Mouse (Mus musculus): Measurements from ENCODE around the gene Tex19.1. TPM values are rescaled to one million over a fixed set of nuclear protein-coding genes. Genes with fewer than 3 reads are reported as not detected.
A peak's percentile ranks its signal among the peaks of the same experiment; 100 is the strongest.

The Tex19.1 gene
- polyA plus RNA-seq, 1 experiment from 2014 or later, result not detected

DNA sequence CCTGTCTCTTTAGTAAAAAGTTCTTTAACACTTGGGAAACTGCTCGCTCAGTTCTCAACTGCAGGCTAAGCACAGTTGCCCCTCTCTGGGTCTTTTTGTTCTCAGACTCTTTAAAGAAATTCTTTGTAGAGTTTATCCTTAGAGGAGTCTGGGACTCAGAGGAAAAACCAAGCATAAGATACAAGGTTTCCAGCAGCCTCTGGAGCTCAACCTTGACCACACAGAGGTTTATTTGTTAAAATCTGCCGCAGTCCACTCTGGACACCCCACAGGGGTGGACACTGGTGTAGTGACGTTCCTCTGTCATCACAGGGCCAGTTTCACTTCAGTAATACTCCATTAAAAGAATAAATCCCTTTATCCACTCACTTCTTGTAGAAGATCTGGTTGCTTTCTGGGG lies 27.4 kb upstream of the Tex19.1 start, which contains the start of gene Tex19.2:
Gene Tex19.2 (minus strand): TSS at position 101 of the 400 bp plus-strand sequence.
- Histone ChIP-seq H3K36me3 (no peaks in the 10 kb centered on the region), H3K4me1 (replicated peaks) (peaks cover 13% of the 10 kb centered on the region), H3K27ac (no peak within 1 kb of the TSS), H3K4me2 (no peak within 1 kb of the TSS), H3K9ac (no peak within 1 kb of the TSS), H3K27me3 (peaks cover 3% of the 10 kb centered on the region), H3K9me3 (replicated peaks) (no peaks in the 10 kb centered on the region), H3K4me3 (no peak within 1 kb of the TSS)
- 82% methylated on average over 3 of the region's 3 CpGs for WGBS
- no peak for ATAC-seq (replicated peaks; ENCODE audit: insufficient number of reproducible peaks, insufficient read depth, low FRiP score, low read depth)

DNA sequence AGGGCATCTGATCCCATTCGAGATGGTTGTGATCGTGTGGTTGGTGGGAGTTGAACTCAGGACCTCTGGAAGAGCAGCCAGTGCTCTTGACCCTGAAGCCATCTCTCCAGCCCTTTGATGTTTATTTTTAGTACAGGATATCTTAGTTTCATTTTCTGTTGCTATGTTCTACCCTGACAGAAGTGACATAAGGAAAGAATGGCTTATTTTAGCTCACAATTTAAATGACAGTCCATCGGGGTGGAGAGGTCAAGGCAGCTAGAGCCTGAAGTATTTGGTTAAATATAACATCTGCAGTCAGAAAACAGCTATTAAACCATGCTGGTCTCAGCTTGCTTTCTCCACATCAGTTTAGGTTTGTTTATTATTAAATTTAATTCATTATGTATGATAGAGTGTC lies 24.8 kb upstream of the Tex19.1 start:
- H3K9me3 ChIP-seq (replicated peaks), result no peaks in the 10 kb centered on the region
- H3K4me3 ChIP-seq, result no peak overlapping the region
- H3K4me1 ChIP-seq (replicated peaks), result peaks cover 13% of the 10 kb centered on the region
- H3K27ac ChIP-seq, result peak overlapping the region; percentile 37
- ATAC-seq (replicated peaks; ENCODE audit: insufficient number of reproducible peaks, insufficient read depth, low FRiP score, low read depth), result no peak
- H3K4me2 ChIP-seq, result no peak overlapping the region
- H3K9ac ChIP-seq, result no peak overlapping the region
- no peaks in the 10 kb centered on the region for H3K36me3 ChIP-seq
- peaks cover 3% of the 10 kb centered on the region; the same call in 1 of the 2 replicates for H3K27me3 ChIP-seq
- 42% methylated on average over 3 of the region's 3 CpGs for WGBS

DNA sequence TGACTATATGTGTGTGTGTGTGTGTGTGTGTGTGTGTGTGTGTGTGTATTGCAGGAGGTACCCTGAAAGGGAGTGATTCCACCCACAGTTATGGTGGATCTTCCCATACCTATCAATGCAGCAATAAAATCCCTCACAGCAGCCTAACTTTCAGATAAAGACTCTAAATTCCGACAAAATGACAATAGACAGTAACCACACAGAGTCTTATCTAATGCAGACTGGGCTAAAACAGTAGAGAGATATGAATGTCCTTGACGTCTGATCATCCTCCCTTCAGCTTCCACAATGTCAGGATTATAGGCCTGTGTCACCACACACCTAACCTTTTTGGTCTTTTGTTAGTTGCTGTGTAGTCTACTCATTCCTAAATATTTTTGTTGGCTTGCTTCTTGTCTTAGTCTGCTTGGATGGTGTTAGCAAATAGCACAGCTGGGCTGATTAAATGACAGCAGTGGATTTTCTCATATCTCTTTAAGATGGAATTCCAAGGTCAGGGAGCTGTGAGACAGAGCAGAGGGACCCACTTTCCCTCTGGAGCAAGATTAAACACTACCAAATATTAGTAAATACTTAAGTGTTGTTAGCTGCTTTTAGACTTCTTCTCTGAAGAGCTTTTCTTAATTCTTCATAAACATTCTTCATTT lies 23.8 kb upstream of the Tex19.1 start:
- WGBS, result 13% methylated on average over 2 of the region's 2 CpGs
- Histone ChIP-seq H3K27me3 (0 out of 2 replicates have a peak, but pooled peaks cover 3% of the 10 kb centered on the region), H3K9me3 (replicated peaks) (no peaks in the 10 kb centered on the region), H3K27ac (peak overlapping the region; percentile 37), H3K4me2 (no peak overlapping the region), H3K9ac (no peak overlapping the region), H3K36me3 (no peaks in the 10 kb centered on the region), H3K4me3 (no peak overlapping the region), H3K4me1 (replicated peaks) (peaks cover 13% of the 10 kb centered on the region)
- ATAC-seq (replicated peaks; ENCODE audit: insufficient number of reproducible peaks, insufficient read depth, low FRiP score, low read depth), result no peak

DNA sequence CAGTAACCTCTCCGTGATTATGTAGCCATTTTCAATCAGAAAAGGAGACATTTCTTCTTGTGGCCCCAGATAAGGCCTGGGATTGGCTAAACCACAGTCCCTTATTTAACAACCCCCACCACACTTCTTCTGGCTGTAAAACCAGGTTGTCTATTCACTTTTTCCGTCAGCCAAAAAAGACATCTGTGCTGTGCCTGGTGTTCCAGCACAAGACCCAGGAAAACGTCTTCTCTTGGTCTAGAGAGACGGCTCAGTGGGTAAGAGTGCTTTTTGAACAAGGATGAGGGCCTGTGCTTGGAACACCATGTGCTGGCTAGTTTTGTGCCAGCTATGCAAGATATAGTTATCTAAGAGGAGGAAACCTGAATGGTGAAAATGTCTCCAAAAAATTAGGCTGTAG lies 22.5 kb upstream of the Tex19.1 start:
- H3K4me1 ChIP-seq (replicated peaks), result peaks cover 13% of the 10 kb centered on the region
- H3K4me2 ChIP-seq, result no peak overlapping the region
- no peaks in the 10 kb centered on the region for H3K36me3 ChIP-seq
- 84% methylated on average over 4 of the region's 4 CpGs for WGBS
- no peaks in the 10 kb centered on the region for H3K27me3 ChIP-seq
- no peak overlapping the region for H3K4me3 ChIP-seq
- H3K9ac ChIP-seq, result no peak overlapping the region
- no peaks in the 10 kb centered on the region for H3K9me3 ChIP-seq (replicated peaks)
- no peak overlapping the region for H3K27ac ChIP-seq
- no peak for ATAC-seq (replicated peaks; ENCODE audit: insufficient number of reproducible peaks, insufficient read depth, low FRiP score, low read depth)

DNA sequence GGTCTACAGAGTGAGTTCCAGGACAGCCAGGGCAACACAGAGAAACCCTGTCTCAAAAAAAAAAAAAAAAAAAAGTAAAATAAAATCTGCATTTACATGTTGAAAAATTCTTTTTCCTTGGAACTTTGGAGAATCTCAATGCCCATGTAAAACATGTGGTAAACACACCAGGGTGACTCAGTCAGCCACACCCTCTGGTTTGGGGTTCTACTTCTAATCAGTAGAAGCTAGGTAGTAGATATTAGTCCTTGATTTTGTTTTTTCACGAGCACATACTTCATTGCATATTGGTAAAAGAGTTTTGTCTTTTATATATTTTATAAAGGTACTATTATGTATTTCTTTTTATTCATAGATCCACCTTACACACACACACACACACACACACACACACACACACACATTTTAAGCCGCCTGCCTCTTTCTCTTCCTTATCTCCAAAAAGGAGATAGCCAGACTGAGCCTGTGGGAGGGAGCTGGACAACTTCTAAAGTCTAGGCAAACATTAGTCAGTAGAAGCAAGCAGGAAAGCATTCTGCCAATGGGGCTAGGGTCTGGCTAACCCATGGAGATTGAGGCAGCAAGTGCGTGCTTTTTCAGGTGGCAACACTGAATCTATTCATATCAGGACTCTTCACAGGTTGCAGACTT lies 20.3 kb upstream of the Tex19.1 start:
- no peaks in the 10 kb centered on the region for H3K36me3 ChIP-seq
- H3K9ac ChIP-seq, result no peak overlapping the region
- H3K4me3 ChIP-seq, result no peak overlapping the region
- no peaks in the 10 kb centered on the region for H3K27me3 ChIP-seq
- H3K4me2 ChIP-seq, result no peak overlapping the region
- ATAC-seq (replicated peaks; ENCODE audit: insufficient number of reproducible peaks, insufficient read depth, low FRiP score, low read depth), result no peak
- 48% methylated on average over 3 of the region's 3 CpGs for WGBS
- H3K27ac ChIP-seq, result no peak overlapping the region
- H3K4me1 ChIP-seq (replicated peaks), result peaks cover 13% of the 10 kb centered on the region
- H3K9me3 ChIP-seq (replicated peaks), result no peaks in the 10 kb centered on the region

DNA sequence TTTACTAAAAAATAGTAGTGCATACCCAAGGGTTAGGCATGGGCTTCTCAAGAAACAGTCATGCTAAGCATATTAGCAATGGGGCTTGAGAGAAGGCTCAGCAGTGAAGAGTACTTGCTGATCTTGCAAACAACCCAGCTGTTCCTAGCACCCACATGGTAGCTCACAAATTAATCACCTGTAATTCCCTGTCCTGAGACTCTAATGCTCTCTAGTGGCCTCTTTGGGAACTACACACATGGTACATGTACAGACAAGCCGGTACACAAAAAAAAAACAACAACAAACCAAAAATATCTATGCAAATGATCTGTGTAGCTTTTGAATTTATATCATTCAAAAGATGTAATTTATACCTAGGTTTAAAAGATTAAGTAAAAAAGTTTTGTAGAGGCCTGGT lies 19.5 kb upstream of the Tex19.1 start:
- Histone ChIP-seq H3K4me1 (replicated peaks) (peaks cover 11% of the 10 kb centered on the region), H3K4me2 (no peak overlapping the region), H3K27ac (no peak overlapping the region), H3K36me3 (no peaks in the 10 kb centered on the region), H3K9ac (no peak overlapping the region), H3K9me3 (replicated peaks) (no peaks in the 10 kb centered on the region), H3K27me3 (no peaks in the 10 kb centered on the region), H3K4me3 (no peak overlapping the region)
- ATAC-seq (replicated peaks; ENCODE audit: insufficient number of reproducible peaks, insufficient read depth, low FRiP score, low read depth), result no peak
- WGBS, result 81% methylated on average over 1 of the region's 1 CpGs

DNA sequence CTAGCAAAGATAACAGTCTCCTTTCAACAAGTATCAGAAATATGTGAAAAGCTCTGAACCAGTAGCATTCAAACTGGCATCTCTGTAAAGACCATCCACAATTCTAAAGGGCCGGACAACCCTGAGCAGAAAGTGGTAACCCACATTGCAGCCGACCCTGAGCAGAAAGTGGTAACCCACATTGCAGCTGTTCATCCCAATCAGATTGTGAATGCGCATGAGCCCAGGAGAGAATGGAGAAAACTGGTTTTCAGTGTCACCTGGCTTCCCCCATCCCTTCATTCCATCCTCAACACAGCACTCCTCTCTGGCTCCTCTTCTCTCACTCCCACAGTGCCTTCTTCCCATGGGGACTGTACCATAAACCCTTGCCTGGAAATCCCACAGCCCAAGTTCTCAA lies 18.5 kb upstream of the Tex19.1 start:
- WGBS, result 88% methylated on average over 3 of the region's 3 CpGs

DNA sequence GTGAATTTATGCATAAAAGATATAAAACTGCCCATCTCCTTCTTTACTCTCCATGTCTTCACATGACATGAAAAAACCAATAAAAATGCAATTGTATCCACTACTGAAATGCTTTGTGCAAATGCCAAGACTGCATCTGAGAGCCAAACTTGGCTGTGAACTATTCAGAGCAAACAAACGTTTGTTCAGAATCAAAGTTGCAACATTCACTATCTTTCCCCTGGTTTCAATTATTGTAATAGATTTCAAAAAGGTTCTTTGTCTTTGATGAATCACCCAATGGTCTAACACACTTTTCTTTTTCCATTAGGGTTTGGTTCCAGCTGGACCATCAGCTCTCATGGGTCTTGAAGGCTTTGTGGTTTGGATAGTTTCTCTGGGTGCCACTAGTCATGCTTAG lies 16.3 kb upstream of the Tex19.1 start:
- H3K4me2 ChIP-seq, result no peak overlapping the region
- no peaks in the 10 kb centered on the region for H3K27me3 ChIP-seq
- H3K4me1 ChIP-seq (replicated peaks), result no peaks in the 10 kb centered on the region
- no peak overlapping the region for H3K4me3 ChIP-seq
- no peak overlapping the region for H3K27ac ChIP-seq
- H3K9me3 ChIP-seq (replicated peaks), result no peaks in the 10 kb centered on the region
- no peak overlapping the region for H3K9ac ChIP-seq
- H3K36me3 ChIP-seq, result no peaks in the 10 kb centered on the region
- no peak for ATAC-seq (replicated peaks; ENCODE audit: insufficient number of reproducible peaks, insufficient read depth, low FRiP score, low read depth)
- WGBS, result 85% methylated on average over 1 of the region's 1 CpGs

More for the DNA sequence above, 18.5 kb upstream of the Tex19.1 start:
- peaks cover 1% of the 10 kb centered on the region; the same call in 1 of the 2 replicates for H3K4me1 ChIP-seq (replicated peaks)
- no peak overlapping the region for H3K4me2 ChIP-seq
- no peaks in the 10 kb centered on the region for H3K36me3 ChIP-seq
- no peak overlapping the region for H3K4me3 ChIP-seq
- no peak overlapping the region for H3K9ac ChIP-seq
- no peaks in the 10 kb centered on the region for H3K9me3 ChIP-seq (replicated peaks)
- no peak overlapping the region for H3K27ac ChIP-seq
- no peaks in the 10 kb centered on the region for H3K27me3 ChIP-seq
- ATAC-seq (replicated peaks; ENCODE audit: insufficient number of reproducible peaks, insufficient read depth, low FRiP score, low read depth), result no peak

DNA sequence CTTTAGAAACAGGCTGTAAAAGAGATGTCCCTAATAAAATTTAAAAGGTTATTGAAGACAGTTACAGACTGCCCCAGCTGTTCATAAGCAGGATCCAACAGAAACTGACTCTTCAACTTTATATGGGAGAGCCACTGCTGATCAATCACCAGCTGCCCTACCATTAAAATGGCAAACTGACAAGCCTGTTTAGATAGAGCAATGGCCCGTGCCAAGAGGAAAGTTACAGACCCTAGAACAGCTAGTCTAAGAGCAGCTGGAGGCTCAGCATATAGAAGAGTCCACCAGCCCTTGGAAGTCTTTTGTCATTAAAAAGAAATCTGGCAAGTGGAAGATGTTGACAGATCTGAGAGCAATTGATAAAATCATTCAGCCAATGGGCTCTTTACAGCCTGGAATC lies 11.3 kb upstream of the Tex19.1 start:
- Histone ChIP-seq H3K4me2 (no peak overlapping the region), H3K4me1 (replicated peaks) (no peaks in the 10 kb centered on the region), H3K4me3 (no peak overlapping the region), H3K9ac (no peak overlapping the region), H3K36me3 (no peaks in the 10 kb centered on the region), H3K27ac (no peak overlapping the region), H3K27me3 (0 out of 2 replicates have a peak, but pooled peaks cover 3% of the 10 kb centered on the region), H3K9me3 (replicated peaks) (no peaks in the 10 kb centered on the region)
- 33% methylated on average over 1 of the region's 1 CpGs for WGBS
- ATAC-seq (replicated peaks; ENCODE audit: insufficient number of reproducible peaks, insufficient read depth, low FRiP score, low read depth), result no peak

DNA sequence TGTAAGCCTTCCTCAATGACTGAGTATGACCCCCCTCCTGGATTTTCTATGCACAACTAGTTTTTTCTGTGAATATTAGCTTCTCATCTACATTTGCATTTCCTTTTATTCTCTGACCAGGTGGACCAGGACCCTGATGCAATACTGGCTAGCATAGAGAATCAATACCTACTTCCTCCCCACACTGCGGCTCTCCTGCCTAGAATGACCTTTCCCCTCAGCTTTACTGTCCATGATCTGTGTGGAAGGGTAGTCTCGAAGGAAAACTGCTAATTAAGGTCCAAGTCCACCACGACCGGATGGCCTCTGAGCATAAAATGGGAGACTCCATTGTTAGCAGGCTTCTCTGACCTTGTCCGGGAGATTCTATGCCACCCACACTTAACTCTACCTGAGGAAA lies 8.3 kb upstream of the Tex19.1 start:
- H3K9ac ChIP-seq, result no peak overlapping the region
- H3K36me3 ChIP-seq, result no peaks in the 10 kb centered on the region
- no peak overlapping the region for H3K4me3 ChIP-seq
- H3K4me1 ChIP-seq (replicated peaks), result no peaks in the 10 kb centered on the region
- WGBS, result 90% methylated on average over 5 of the region's 5 CpGs
- no peak for ATAC-seq (replicated peaks; ENCODE audit: insufficient number of reproducible peaks, insufficient read depth, low FRiP score, low read depth)
- no peak overlapping the region for H3K4me2 ChIP-seq
- H3K9me3 ChIP-seq (replicated peaks), result no peaks in the 10 kb centered on the region
- no peak overlapping the region for H3K27ac ChIP-seq
- H3K27me3 ChIP-seq, result 0 out of 2 replicates have a peak, but pooled peaks cover 3% of the 10 kb centered on the region

DNA sequence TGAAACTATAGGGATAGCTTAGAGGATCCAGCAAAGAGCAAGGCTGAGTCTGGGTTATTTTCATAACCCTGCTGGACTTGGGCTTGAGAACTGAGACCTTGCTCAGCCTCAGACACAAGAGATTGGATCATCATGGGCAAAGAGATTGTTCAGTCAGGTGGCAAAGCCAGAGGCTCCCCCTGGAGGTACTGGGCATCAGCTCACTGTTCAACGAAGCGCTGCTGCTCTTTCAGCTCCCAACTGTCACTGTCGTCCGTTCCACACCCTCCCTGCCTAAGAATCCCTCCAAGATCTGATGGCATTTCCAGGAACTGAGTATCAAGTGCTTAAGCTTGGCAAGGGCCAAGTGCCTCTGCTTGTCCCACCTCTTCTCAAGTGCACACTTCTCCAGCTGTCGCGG lies 7.2 kb upstream of the Tex19.1 start:
- H3K4me2 ChIP-seq, result no peak overlapping the region
- H3K27me3 ChIP-seq, result 0 out of 2 replicates have a peak, but pooled peaks cover 3% of the 10 kb centered on the region
- no peaks in the 10 kb centered on the region for H3K9me3 ChIP-seq (replicated peaks)
- H3K4me1 ChIP-seq (replicated peaks), result no peaks in the 10 kb centered on the region
- H3K4me3 ChIP-seq, result no peak overlapping the region
- ATAC-seq (replicated peaks; ENCODE audit: insufficient number of reproducible peaks, insufficient read depth, low FRiP score, low read depth), result no peak
- no peak overlapping the region for H3K27ac ChIP-seq
- WGBS, result 27% methylated on average over 6 of the region's 6 CpGs
- H3K36me3 ChIP-seq, result no peaks in the 10 kb centered on the region
- no peak overlapping the region for H3K9ac ChIP-seq
